Comparison of ENCODE assay signal across 9 mouse cellular contexts in the genomic region with DNA sequence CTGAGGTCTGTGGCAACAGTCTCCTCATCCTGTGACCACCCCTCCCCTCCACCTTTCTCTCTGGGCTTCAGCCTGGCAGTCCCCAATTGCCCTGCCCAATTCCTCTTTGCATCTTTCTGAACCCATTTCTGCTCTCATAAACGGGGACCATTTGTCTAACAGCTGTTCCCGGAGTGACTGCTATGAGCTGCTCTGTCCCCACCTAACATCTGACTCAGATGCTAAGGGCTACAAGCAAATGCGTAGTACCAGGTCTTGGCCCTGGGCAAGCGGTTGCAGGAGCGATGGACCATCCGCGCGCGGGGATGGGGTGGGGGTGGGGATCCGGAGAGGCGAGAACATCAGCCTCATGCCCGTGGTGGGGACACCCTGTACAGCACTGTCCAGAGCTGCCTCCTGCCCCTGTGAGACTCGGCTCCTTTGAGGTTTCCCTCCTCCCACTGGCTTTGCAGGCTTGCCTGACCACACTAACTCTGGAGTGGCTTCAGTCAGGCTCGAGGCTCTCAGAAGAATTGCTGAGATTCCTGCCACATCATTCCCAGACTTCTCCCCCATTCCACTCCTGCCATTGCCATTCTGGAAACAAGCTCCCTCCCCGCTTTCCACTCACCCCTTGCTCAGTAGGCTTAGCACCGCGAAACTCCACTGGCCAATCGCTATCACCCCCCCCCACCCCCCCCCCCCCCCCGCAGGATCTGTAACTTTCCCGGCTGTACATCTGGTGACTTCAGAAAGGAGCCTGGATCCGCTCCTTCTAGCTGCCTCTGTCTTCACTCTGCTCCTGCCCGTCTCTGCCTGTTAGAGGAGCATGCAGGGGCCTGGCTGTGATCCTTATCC. TPM values are rescaled to one million over a fixed set of nuclear protein-coding genes. Genes with fewer than 3 reads are reported as not detected.
DNase-seq lines count a peak whose midpoint lies in the region; ATAC-seq and TF ChIP-seq lines count a peak whose summit lies in the region.
"Had no signal": no experiment of that assay in that cellular context is flagged by ENCODE, and none has a peak within 500 bp of the region (broad histone marks: within the 10 kb centered on the region; RNA-seq: fewer than 3 reads in every experiment).

No protein-coding gene starts in this region.

- 3% methylated on average over 20 of the region's 22 CpGs for WGBS in kidney, embryonic 15.5 days
- 8% methylated on average over 20 of the region's 22 CpGs for WGBS in embryonic facial prominence, embryonic 11.5 days
- 18% methylated on average over 20 of the region's 22 CpGs for WGBS in heart, embryonic 15.5 days
- 19% methylated on average over 19 of the region's 22 CpGs for WGBS in liver, embryonic 12.5 days (ENCODE audit: insufficient replicate concordance)
- 21% methylated on average over 20 of the region's 22 CpGs for WGBS in olfactory bulb, adult 2 months

- no peak for TF ChIP-seq CTCF in olfactory bulb, adult 2 months (IDR thresholded peaks at IDR 0.05; ENCODE audit: insufficient read depth, low read depth, low read length)

- no peak for DNase-seq in kidney, adult 18-20 months
- DNase-seq in embryonic facial prominence, embryonic 11.5 days (ENCODE audit: low spot score) = peak; percentile 44
- no peak for DNase-seq in right cerebral cortex, adult 18-20 months
- DNase-seq: liver, embryonic 13.5 days had no signal

- H3K27ac ChIP-seq in kidney, embryonic 15.5 days = peak overlapping the region; percentile 28; the same call in 1 of the 2 replicates
- no peak overlapping the region for H3K27ac ChIP-seq in embryonic facial prominence, embryonic 11.5 days (replicated peaks; ENCODE audit: low read depth, low read length)
- peak overlapping the region; percentile 25 for H3K27ac ChIP-seq in heart, embryonic 15.5 days
- no peak overlapping the region for H3K27ac ChIP-seq in liver, embryonic 12.5 days
- H3K27ac ChIP-seq in olfactory bulb, adult 2 months (ENCODE audit: insufficient read depth, low read depth, low read length) = no peak overlapping the region
- H3K27ac ChIP-seq: liver, embryonic 13.5 days had no signal

- H3K27me3 ChIP-seq in kidney, embryonic 15.5 days = peaks cover 3% of the 10 kb centered on the region; the same call in 1 of the 2 replicates
- H3K27me3 ChIP-seq in embryonic facial prominence, embryonic 11.5 days (ENCODE audit: control insufficient read depth, insufficient read depth, low read length) = no peaks in the 10 kb centered on the region
- H3K27me3 ChIP-seq in heart, embryonic 15.5 days = no peaks in the 10 kb centered on the region
- peaks cover 90% of the 10 kb centered on the region for H3K27me3 ChIP-seq in liver, embryonic 12.5 days (replicated peaks)

- H3K4me3 ChIP-seq in kidney, embryonic 15.5 days (replicated peaks) = peak overlapping the region; percentile 29
- no peak overlapping the region for H3K4me3 ChIP-seq in embryonic facial prominence, embryonic 11.5 days (ENCODE audit: low read depth, low read length)
- H3K4me3 ChIP-seq in heart, embryonic 15.5 days = peak overlapping the region; percentile 28; the same call in 1 of the 2 replicates
- H3K4me3 ChIP-seq in liver, embryonic 12.5 days = no peak overlapping the region
- 0 out of 2 replicates have a peak overlapping the region, but pooled peaks have one; percentile 6 for H3K4me3 ChIP-seq in olfactory bulb, adult 2 months (ENCODE audit: insufficient read depth, low read depth, low read length)
- H3K4me3 ChIP-seq: liver, embryonic 13.5 days had no signal

- ATAC-seq in kidney, embryonic 15.5 days (replicated peaks; ENCODE audit: low FRiP score) = 0 out of 2 replicates have a peak, but pooled peaks have one; percentile 57
- ATAC-seq in embryonic facial prominence, embryonic 11.5 days (replicated peaks; ENCODE audit: insufficient number of reproducible peaks, low FRiP score, low TSS enrichment, low read depth) = 0 out of 2 replicates have a peak, but pooled peaks have one; percentile 40
- 0 out of 2 replicates have a peak, but pooled peaks have one; percentile 23 for ATAC-seq in heart, embryonic 15.5 days (replicated peaks; ENCODE audit: insufficient number of reproducible peaks, insufficient read depth, low FRiP score, low read depth)
- no peak for ATAC-seq in liver, embryonic 12.5 days
- no peak for ATAC-seq in frontal cortex, adult (ENCODE audit: low TSS enrichment)

- no peaks in the 10 kb centered on the region for H3K36me3 ChIP-seq in kidney, embryonic 15.5 days
- no peaks in the 10 kb centered on the region for H3K36me3 ChIP-seq in embryonic facial prominence, embryonic 11.5 days (replicated peaks; ENCODE audit: control insufficient read depth, insufficient read depth, low read depth, low read length)
- no peaks in the 10 kb centered on the region for H3K36me3 ChIP-seq in heart, embryonic 15.5 days
- H3K36me3 ChIP-seq in liver, embryonic 12.5 days = no peaks in the 10 kb centered on the region
- H3K36me3 ChIP-seq: liver, embryonic 13.5 days had no signal

- TF ChIP-seq POLR2A in olfactory bulb, adult 2 months (IDR thresholded peaks at IDR 0.05; ENCODE audit: insufficient read depth, low read depth, low read length) = no peak

- no peaks in the 10 kb centered on the region for H3K9me3 ChIP-seq in kidney, embryonic 15.5 days (replicated peaks)
- H3K9me3 ChIP-seq in embryonic facial prominence, embryonic 11.5 days (replicated peaks; ENCODE audit: control insufficient read depth, low read length) = no peaks in the 10 kb centered on the region
- no peaks in the 10 kb centered on the region for H3K9me3 ChIP-seq in heart, embryonic 15.5 days (replicated peaks)
- no peaks in the 10 kb centered on the region for H3K9me3 ChIP-seq in liver, embryonic 12.5 days (replicated peaks)
- H3K9me3 ChIP-seq: liver, embryonic 13.5 days had no signal

- H3K4me1 ChIP-seq in kidney, embryonic 15.5 days = peaks cover 32% of the 10 kb centered on the region
- no peaks in the 10 kb centered on the region for H3K4me1 ChIP-seq in embryonic facial prominence, embryonic 11.5 days (ENCODE audit: control insufficient read depth, insufficient read depth, low read length)
- peaks cover 32% of the 10 kb centered on the region for H3K4me1 ChIP-seq in heart, embryonic 15.5 days (replicated peaks)
- H3K4me1 ChIP-seq in liver, embryonic 12.5 days = peaks cover 11% of the 10 kb centered on the region
- H3K4me1 ChIP-seq in olfactory bulb, adult 2 months (ENCODE audit: control insufficient read depth, insufficient read depth, low read length) = peaks cover 18% of the 10 kb centered on the region
- H3K4me1 ChIP-seq: liver, embryonic 13.5 days had no signal

- 0 out of 2 replicates have a peak overlapping the region, but pooled peaks have one; percentile 3 for H3K9ac ChIP-seq in kidney, embryonic 15.5 days
- H3K9ac ChIP-seq in embryonic facial prominence, embryonic 11.5 days (replicated peaks; ENCODE audit: low read length) = peak overlapping the region; percentile 55
- H3K9ac ChIP-seq in heart, embryonic 15.5 days = no peak overlapping the region; the same call in 1 of the 2 replicates
- no peak overlapping the region for H3K9ac ChIP-seq in liver, embryonic 12.5 days
- H3K9ac ChIP-seq: liver, embryonic 13.5 days had no signal

- peak overlapping the region; percentile 58 for H3K4me2 ChIP-seq in kidney, embryonic 15.5 days
- peak overlapping the region; percentile 42 for H3K4me2 ChIP-seq in embryonic facial prominence, embryonic 11.5 days (ENCODE audit: low read depth, low read length)
- peak overlapping the region; percentile 57 for H3K4me2 ChIP-seq in heart, embryonic 15.5 days
- H3K4me2 ChIP-seq in liver, embryonic 12.5 days = peak overlapping the region; percentile 23; the same call in 1 of the 2 replicates
- H3K4me2 ChIP-seq: liver, embryonic 13.5 days had no signal

RNA-seq across cellular contexts. Expression of gene Epn2, which starts 36.4 kb away (rescaled TPM):
- polyA plus RNA-seq in kidney, embryonic 15.5 days (2015; fragmentation: Nextera tagmentation; extraction: Ambion mirVana) = 22.1 and 25.5 TPM in 2 replicates
- polyA plus RNA-seq in embryonic facial prominence, embryonic 11.5 days (2014; fragmentation: Nextera tagmentation; extraction: Ambion mirVana) = 24.2 and 28.5 TPM in 2 replicates
- polyA plus RNA-seq in heart, embryonic 15.5 days (2015; fragmentation: Nextera tagmentation; extraction: Ambion mirVana) = 20.2 and 20.5 TPM in 2 replicates
- polyA plus RNA-seq in liver, embryonic 12.5 days (2016; fragmentation: Nextera tagmentation; extraction: Ambion mirVana) = 5.2 and 6.2 TPM in 2 replicates
- not detected in 2 replicates for polyA plus RNA-seq in olfactory bulb, adult 2 months (2012; ENCODE audit: insufficient read depth, insufficient read length, low replicate concordance, missing spikeins)

RNA-seq across cellular contexts. Expression of gene Grap, which starts 37.2 kb away (rescaled TPM):
- 12.9 and 13.0 TPM in 2 replicates for polyA plus RNA-seq in kidney, embryonic 15.5 days (2015; fragmentation: Nextera tagmentation; extraction: Ambion mirVana)
- polyA plus RNA-seq in embryonic facial prominence, embryonic 11.5 days (2014; fragmentation: Nextera tagmentation; extraction: Ambion mirVana) = 3.4 and 4.8 TPM in 2 replicates
- polyA plus RNA-seq in heart, embryonic 15.5 days (2015; fragmentation: Nextera tagmentation; extraction: Ambion mirVana) = 9.3 and 13.5 TPM in 2 replicates
- polyA plus RNA-seq in liver, embryonic 12.5 days (2016; fragmentation: Nextera tagmentation; extraction: Ambion mirVana) = 6.4 and 8.8 TPM in 2 replicates
- polyA plus RNA-seq in olfactory bulb, adult 2 months (2012; ENCODE audit: insufficient read depth, insufficient read length, low replicate concordance, missing spikeins) = not detected in 2 replicates

Comparison
In these comparisons a context has a peak if more than half of its experiments do, and no peak if none do; other contexts are left out.
1. ATAC-seq: peak in kidney, embryonic 15.5 days (single experiment), embryonic facial prominence, embryonic 11.5 days (single experiment) and heart, embryonic 15.5 days (single experiment); none in liver, embryonic 12.5 days (single experiment) and frontal cortex, adult (single experiment).
2. H3K27ac ChIP-seq: peak in kidney, embryonic 15.5 days (single experiment) and heart, embryonic 15.5 days (single experiment); none in embryonic facial prominence, embryonic 11.5 days (single experiment), liver, embryonic 12.5 days (single experiment) and olfactory bulb, adult 2 months (single experiment).
3. H3K4me3 ChIP-seq: peak in kidney, embryonic 15.5 days (single experiment), heart, embryonic 15.5 days (single experiment) and olfactory bulb, adult 2 months (single experiment); none in embryonic facial prominence, embryonic 11.5 days (single experiment) and liver, embryonic 12.5 days (single experiment).
4. H3K9ac ChIP-seq: peak in kidney, embryonic 15.5 days (single experiment) and embryonic facial prominence, embryonic 11.5 days (single experiment); none in heart, embryonic 15.5 days (single experiment) and liver, embryonic 12.5 days (single experiment).
5. Peak in every context shown above with its lines, with median percentiles within 50 percentile points of each other: H3K4me2 ChIP-seq.